Mouse (Mus musculus) stomach, postnatal 0 days (tissue): ENCODE measurements around the gene Dhx36. TPM values are rescaled to one million over a fixed set of nuclear protein-coding genes. Genes with fewer than 3 reads are reported as not detected.

Experiments used
- ATAC-seq: fragments of 200-750 bp; cut with Nextera tagmentation; 2 replicates; pipeline ENCODE4 v1.8.0; 2017; ENCODE audit not compliant: low FRiP score, low TSS enrichment
- DNase-seq: peaks from one replicate; pipeline ENCODE4 v3.0.0-alpha.2; 2016; ENCODE audit warnings: low spot score
- H3K27ac ChIP-seq: fragments of 300-500 bp; sonication (generic); replicated peaks from 2 replicates; pipeline ENCODE4 v1.5.1; 2014; ENCODE audit warnings: mild to moderate bottlenecking, control low read depth
- H3K27me3 ChIP-seq: fragments of 300-500 bp; sonication (generic); 2 replicates; pipeline ENCODE4 v1.6.1; 2014; ENCODE audit warnings: low read length; ENCODE audit not compliant: control insufficient read depth, insufficient read depth
- H3K36me3 ChIP-seq: fragments of 300-500 bp; sonication (generic); 2 replicates; pipeline ENCODE4 v1.6.1; 2014; ENCODE audit warnings: low read length, mixed read lengths; ENCODE audit not compliant: control insufficient read depth, insufficient read depth
- H3K4me1 ChIP-seq: fragments of 300-500 bp; sonication (generic); replicated peaks from 2 replicates; pipeline ENCODE4 v1.6.1; 2014; ENCODE audit warnings: antibody characterized with exemption; ENCODE audit not compliant: control insufficient read depth, insufficient read depth
- H3K4me2 ChIP-seq: fragments of 300-500 bp; sonication (generic); replicated peaks from 2 replicates; pipeline ENCODE4 v1.6.1; 2014; ENCODE audit warnings: low read depth, mild to moderate bottlenecking, control low read depth, moderate library complexity
- H3K4me3 ChIP-seq: fragments of 300-500 bp; sonication (generic); 2 replicates; pipeline ENCODE4 v1.5.1; 2014; ENCODE audit warnings: low read depth, low read length, control low read depth
- H3K9ac ChIP-seq: fragments of 300-500 bp; sonication (generic); 2 replicates; pipeline ENCODE4 v1.6.1; 2014; ENCODE audit warnings: mild to moderate bottlenecking, low read length, control low read depth, mixed read lengths
- H3K9me3 ChIP-seq: fragments of 300-500 bp; sonication (generic); 2 replicates; pipeline ENCODE4 v1.6.1; 2016; ENCODE audit warnings: low read length; ENCODE audit not compliant: control insufficient read depth
- CTCF ChIP-seq: IDR thresholded peaks from 2 replicates; pipeline ENCODE4 v1.5.1; 2016; ENCODE audit warnings: antibody characterized with exemption, low read depth, mild to moderate bottlenecking, moderate library complexity
- EP300 ChIP-seq: optimal IDR thresholded peaks from 2 replicates; pipeline ENCODE3; 2016; ENCODE audit warnings: antibody characterized with exemption
- WGBS: fragments of 180-500 bp; shearing (Covaris S2); extraction: QIAGEN DNeasy Blood & Tissue Kit; methylation state at CpG from one replicate; pipeline ENCODE4 v1.1.7; 2014; 5-methylcytosine and 5-hydroxymethylcytosine counted together
- polyA plus RNA-seq: library from polyadenylated mRNA; unstranded; fragments of >200 nt; fragmentation: Nextera tagmentation; extraction: Ambion mirVana; gene quantifications from 2 replicates; pipeline ENCODE4 v1.2.1, GENCODE M21; 2015

Dhx36 gene
- polyA plus RNA-seq, 1 experiment from 2014 or later, result 10.1 TPM

DNA sequence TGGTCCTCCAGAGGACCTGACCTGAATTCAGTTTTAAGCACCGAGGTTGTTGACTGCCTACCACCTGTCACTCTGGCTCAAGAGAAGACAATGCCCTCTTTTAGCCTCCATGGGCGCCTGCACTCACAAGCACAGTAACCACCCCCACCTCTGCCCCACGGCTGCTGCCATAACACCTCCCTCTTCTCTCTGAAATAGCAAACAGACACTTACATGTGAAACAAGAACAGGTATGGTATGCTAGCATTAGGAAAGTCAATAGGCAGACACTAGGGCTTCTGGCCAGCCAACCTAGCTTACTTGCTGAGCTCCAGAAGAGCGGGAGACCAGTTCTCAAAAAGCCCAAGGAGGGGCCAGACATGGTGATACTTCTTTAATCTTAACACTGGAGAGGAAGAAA is 7.5 kb downstream of the Dhx36 start:
- no peaks in the 10 kb centered on the region for H3K4me1 ChIP-seq
- WGBS, result 76% methylated on average over 4 of the region's 4 CpGs
- DNase-seq, result no peak

DNA sequence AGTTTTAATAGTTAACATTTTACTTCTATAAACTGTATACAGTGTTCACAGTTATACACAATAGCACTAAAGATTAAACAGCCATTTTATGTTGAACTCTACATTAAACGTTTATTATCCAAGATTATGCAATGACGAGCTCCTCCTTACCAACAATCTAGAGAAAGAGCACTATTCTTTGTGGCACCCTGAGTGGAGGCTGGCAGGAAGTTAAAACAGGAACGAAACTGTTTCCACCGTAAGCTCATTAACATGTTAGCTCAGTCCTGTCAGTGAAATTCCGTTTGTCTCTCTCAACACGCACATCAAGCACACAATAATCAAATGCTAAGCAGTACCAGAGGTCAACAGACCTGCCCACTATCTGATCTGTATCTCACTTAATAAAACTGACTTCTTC is 14.2 kb downstream of the Dhx36 start:
- ATAC-seq (no peak), DNase-seq (no peak)
- Histone ChIP-seq H3K9ac (no peak overlapping the region), H3K9me3 (no peaks in the 10 kb centered on the region), H3K36me3 (peaks cover 12% of the 10 kb centered on the region), H3K4me3 (no peak overlapping the region), H3K27me3 (no peaks in the 10 kb centered on the region), H3K4me2 (no peak overlapping the region), H3K27ac (no peak overlapping the region), H3K4me1 (no peaks in the 10 kb centered on the region)
- TF ChIP-seq CTCF (no peak), EP300 (no peak)
- 71% methylated on average over 6 of the region's 6 CpGs for WGBS

More for the DNA sequence above, 7.5 kb downstream of the Dhx36 start:
- ATAC-seq, result no peak
- Histone ChIP-seq H3K9me3 (no peaks in the 10 kb centered on the region), H3K9ac (no peak overlapping the region), H3K4me2 (no peak overlapping the region), H3K27me3 (no peaks in the 10 kb centered on the region), H3K4me3 (no peak overlapping the region), H3K36me3 (0 out of 2 replicates have a peak, but pooled peaks cover 7% of the 10 kb centered on the region), H3K27ac (no peak overlapping the region)
- TF ChIP-seq EP300, result no peak
- no peak for TF ChIP-seq CTCF

DNA sequence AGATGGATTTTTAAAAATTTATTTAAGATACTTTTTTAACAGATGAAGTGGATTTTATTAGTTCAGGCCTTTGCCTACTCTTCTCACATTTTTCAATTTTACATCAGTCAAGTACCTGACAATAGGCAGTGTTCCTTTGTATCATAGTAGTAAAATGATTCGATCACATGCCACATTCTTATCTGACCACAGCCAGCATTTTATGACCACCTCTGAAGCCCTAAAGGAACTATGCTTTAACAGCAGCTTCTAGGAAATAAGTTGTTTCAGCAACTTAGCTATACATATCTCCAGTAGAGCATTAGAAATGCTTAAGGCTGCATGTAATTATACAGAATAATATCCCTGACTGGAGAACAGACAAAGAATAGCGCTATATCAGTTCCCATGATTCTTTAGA is 22.5 kb downstream of the Dhx36 start:
- WGBS, result 95% methylated on average over 2 of the region's 2 CpGs
- no peak for TF ChIP-seq CTCF
- TF ChIP-seq EP300, result no peak
- H3K9ac ChIP-seq, result no peak overlapping the region
- no peak for DNase-seq
- ATAC-seq, result no peak
- peaks cover 7% of the 10 kb centered on the region; the same call in 1 of the 2 replicates for H3K36me3 ChIP-seq
- no peak overlapping the region for H3K27ac ChIP-seq
- H3K4me1 ChIP-seq, result no peaks in the 10 kb centered on the region
- no peaks in the 10 kb centered on the region for H3K27me3 ChIP-seq
- H3K4me3 ChIP-seq, result no peak overlapping the region
- H3K4me2 ChIP-seq, result no peak overlapping the region
- H3K9me3 ChIP-seq, result no peaks in the 10 kb centered on the region

DNA sequence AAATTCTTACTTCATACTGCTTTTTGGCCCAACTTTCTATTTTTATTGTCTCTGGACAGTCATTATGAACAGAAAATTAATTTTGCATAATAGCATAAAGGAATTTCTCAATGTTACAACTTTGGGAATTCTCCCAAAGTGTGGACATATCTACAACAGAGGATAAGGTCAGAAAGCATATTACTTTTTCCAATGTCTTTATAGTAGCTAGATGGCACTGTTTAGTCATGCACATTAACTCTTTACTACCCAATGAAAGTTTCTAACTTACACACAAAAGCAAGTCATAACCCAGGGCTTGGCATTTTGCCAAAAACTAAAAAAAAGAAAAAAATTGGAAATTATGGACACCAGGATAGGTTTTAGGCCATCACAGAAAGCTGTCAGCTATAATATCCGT is 36.6 kb downstream of the Dhx36 start:
- no peak for ATAC-seq
- peak; percentile 11; the same call in 1 of the 2 replicates for TF ChIP-seq CTCF
- no peak for TF ChIP-seq EP300
- H3K9ac ChIP-seq, result no peak overlapping the region
- WGBS, result 88% methylated on average over 1 of the region's 1 CpGs
- H3K4me2 ChIP-seq, result no peak overlapping the region
- H3K36me3 ChIP-seq, result peaks cover 16% of the 10 kb centered on the region
- H3K4me3 ChIP-seq, result no peak overlapping the region
- H3K4me1 ChIP-seq, result no peaks in the 10 kb centered on the region
- no peaks in the 10 kb centered on the region for H3K27me3 ChIP-seq
- no peak overlapping the region for H3K27ac ChIP-seq
- no peak for DNase-seq
- no peaks in the 10 kb centered on the region for H3K9me3 ChIP-seq

DNA sequence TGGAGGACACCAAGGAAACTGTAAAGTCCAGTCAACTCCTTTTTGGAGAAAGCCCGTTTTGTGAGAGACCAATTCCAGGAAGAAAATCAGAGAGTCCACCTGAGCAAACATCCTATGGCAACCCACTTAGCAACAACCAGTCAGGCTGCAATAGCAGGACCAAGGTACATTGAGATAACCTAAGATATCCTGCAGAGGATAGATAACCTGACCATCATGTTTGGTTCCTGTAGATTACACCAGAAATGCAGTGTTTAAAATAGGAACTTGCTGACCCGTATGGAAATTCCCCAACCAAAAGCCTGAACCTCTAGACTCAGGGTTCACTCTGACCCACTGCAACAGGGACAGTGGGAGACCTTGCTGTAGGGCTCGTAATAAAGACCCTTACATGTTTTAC is 42.5 kb downstream of the Dhx36 start:
- Histone ChIP-seq H3K4me3 (no peak overlapping the region), H3K27me3 (no peaks in the 10 kb centered on the region), H3K9ac (no peak overlapping the region), H3K36me3 (peaks cover 17% of the 10 kb centered on the region; the same call in 1 of the 2 replicates), H3K9me3 (no peaks in the 10 kb centered on the region), H3K27ac (no peak overlapping the region), H3K4me2 (no peak overlapping the region), H3K4me1 (no peaks in the 10 kb centered on the region)
- TF ChIP-seq EP300 (no peak), CTCF (no peak)
- ATAC-seq (no peak), DNase-seq (no peak)
- 68% methylated on average over 3 of the region's 3 CpGs for WGBS

DNA sequence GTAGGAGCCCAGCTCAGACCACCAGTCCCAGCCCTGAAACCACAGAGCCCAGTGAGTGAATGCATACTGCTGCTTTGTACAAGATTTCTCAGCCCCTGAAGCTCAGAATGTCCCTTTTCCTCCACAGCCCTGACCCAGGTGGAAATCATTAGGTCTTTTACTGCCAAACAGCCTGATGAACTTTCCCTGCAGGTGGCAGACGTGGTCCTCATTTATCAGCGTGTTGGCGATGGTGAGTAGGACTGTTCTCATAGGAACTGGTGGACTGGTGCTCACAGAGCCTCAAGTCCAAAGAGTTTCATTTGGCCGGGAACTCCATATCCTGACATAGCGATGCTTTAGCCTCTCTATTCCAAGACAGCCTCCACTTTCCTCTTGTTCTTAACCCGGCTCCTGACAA is 47.3 kb downstream of the Dhx36 start:
- 84% methylated on average over 6 of the region's 6 CpGs for WGBS
- Histone ChIP-seq H3K27me3 (no peaks in the 10 kb centered on the region), H3K4me2 (no peak overlapping the region), H3K27ac (no peak overlapping the region), H3K9ac (no peak overlapping the region), H3K9me3 (no peaks in the 10 kb centered on the region), H3K4me3 (no peak overlapping the region), H3K4me1 (no peaks in the 10 kb centered on the region), H3K36me3 (peaks cover 12% of the 10 kb centered on the region; the same call in 1 of the 2 replicates)
- TF ChIP-seq EP300, result no peak
- TF ChIP-seq CTCF, result no peak
- ATAC-seq (no peak), DNase-seq (no peak)
